Mouse (Mus musculus): Measurements from ENCODE around the gene Ntrk1. TPM values are rescaled to one million over a fixed set of nuclear protein-coding genes. Genes with fewer than 3 reads are reported as not detected.

The Ntrk1 gene
- total RNA-seq, 1 experiment: 3.8 TPM

- TF ChIP-seq HCFC1 (IDR thresholded peaks at IDR 0.05; ENCODE audit: borderline replicate concordance, insufficient read depth, low read length) (no peak), CHD2 (IDR thresholded peaks at IDR 0.05; ENCODE audit: low read depth, low read length) (no peak), ZC3H11A (IDR thresholded peaks at IDR 0.05; ENCODE audit: borderline replicate concordance, low read depth, low read length) (no peak)
- in situ Hi-C loops (cut with MboI; ENCODE audit: low sequenced_read_pairs in 2 of 2, unreplicated experiment in 2 of 2): no loop called here
- Histone ChIP-seq H3K9me3 (ENCODE audit: control insufficient read depth, insufficient read depth, low read depth, low read length) (no peaks in the 10 kb centered on the region), H3K36me3 (ENCODE audit: control insufficient read depth, insufficient read depth, low read length, poor library complexity, severe bottlenecking) (no peaks in the 10 kb centered on the region), H3K4me3 (ENCODE audit: insufficient read depth in 1 of 2, low read depth in 1 of 2, low read length in 2 of 2, poor library complexity in 1 of 2, severe bottlenecking in 1 of 2) (no peak overlapping the region), H3K27ac (ENCODE audit: insufficient read depth, low read depth, low read length, poor library complexity, severe bottlenecking) (peak overlapping the region; percentile 8; the same call in 1 of the 2 replicates), H3K9ac (ENCODE audit: insufficient read depth, low read depth, low read length, poor library complexity, severe bottlenecking) (no peak overlapping the region), H3K4me1 (ENCODE audit: control insufficient read depth in 2 of 2, insufficient read depth in 2 of 2, low read length in 2 of 2, poor library complexity in 1 of 2) (0 out of 4 replicates have a peak, but pooled peaks cover 0 to 2% of the 10 kb centered on the region in 2 experiments)
- DNase-seq (ENCODE audit: low read depth, low spot score): no peak
These were observed 5.7 kb downstream of the Ntrk1 start for GRCm38 (mm10) chr3:87789248-87789647.

- no peaks in the 10 kb centered on the region for H3K9me3 ChIP-seq (ENCODE audit: control insufficient read depth, insufficient read depth, low read depth, low read length)
- in situ Hi-C loops (cut with MboI; ENCODE audit: low sequenced_read_pairs in 2 of 2, unreplicated experiment in 2 of 2): no loop called here
- no peak overlapping the region for H3K27ac ChIP-seq (ENCODE audit: insufficient read depth, low read depth, low read length, poor library complexity, severe bottlenecking)
- no peak overlapping the region for H3K9ac ChIP-seq (ENCODE audit: insufficient read depth, low read depth, low read length, poor library complexity, severe bottlenecking)
- DNase-seq (ENCODE audit: low read depth, low spot score): no peak
- H3K4me1 ChIP-seq (ENCODE audit: control insufficient read depth in 2 of 2, insufficient read depth in 2 of 2, low read length in 2 of 2, poor library complexity in 1 of 2): 0 out of 4 replicates have a peak, but pooled peaks cover 0 to 2% of the 10 kb centered on the region in 2 experiments
- TF ChIP-seq MAFK (IDR thresholded peaks at IDR 0.05; ENCODE audit: insufficient read depth, low read depth, low read length) (no peak), HCFC1 (IDR thresholded peaks at IDR 0.05; ENCODE audit: borderline replicate concordance, insufficient read depth, low read length) (no peak), ZNF384 (IDR thresholded peaks at IDR 0.05; ENCODE audit: low read depth, low read length) (no peak), ZC3H11A (IDR thresholded peaks at IDR 0.05; ENCODE audit: borderline replicate concordance, low read depth, low read length) (no peak)
- no peaks in the 10 kb centered on the region for H3K36me3 ChIP-seq (ENCODE audit: control insufficient read depth, insufficient read depth, low read length, poor library complexity, severe bottlenecking)
- H3K4me3 ChIP-seq (ENCODE audit: insufficient read depth in 1 of 2, low read depth in 1 of 2, low read length in 2 of 2, poor library complexity in 1 of 2, severe bottlenecking in 1 of 2): no peak overlapping the region
These were observed 9.2 kb downstream of the Ntrk1 start for GRCm38 (mm10) chr3:87785626-87786214.

- no peaks in the 10 kb centered on the region for H3K9me3 ChIP-seq (ENCODE audit: control insufficient read depth, insufficient read depth, low read depth, low read length)
These were observed 9.8 kb downstream of the Ntrk1 start for GRCm38 (mm10) chr3:87785156-87785555.

GRCm38 (mm10) chr3:87783282-87784023, 11.5 kb downstream of the Ntrk1 start:
- Histone ChIP-seq H3K36me3 (ENCODE audit: control insufficient read depth, insufficient read depth, low read length, poor library complexity, severe bottlenecking) (no peaks in the 10 kb centered on the region), H3K4me1 (ENCODE audit: control insufficient read depth in 2 of 2, insufficient read depth in 2 of 2, low read length in 2 of 2, poor library complexity in 1 of 2) (no peaks in the 10 kb centered on the region), H3K9me3 (ENCODE audit: control insufficient read depth, insufficient read depth, low read depth, low read length) (no peaks in the 10 kb centered on the region), H3K27ac (ENCODE audit: insufficient read depth, low read depth, low read length, poor library complexity, severe bottlenecking) (no peak overlapping the region), H3K4me3 (ENCODE audit: insufficient read depth in 1 of 2, low read depth in 1 of 2, low read length in 2 of 2, poor library complexity in 1 of 2, severe bottlenecking in 1 of 2) (peak overlapping the region in 1 of 2 experiments; percentile 15; a peak in 3 of 4 replicates), H3K9ac (ENCODE audit: insufficient read depth, low read depth, low read length, poor library complexity, severe bottlenecking) (no peak overlapping the region)
- no peak for DNase-seq (ENCODE audit: low read depth, low spot score)
- TF ChIP-seq ZC3H11A (IDR thresholded peaks at IDR 0.05; ENCODE audit: borderline replicate concordance, low read depth, low read length) (no peak), HCFC1 (IDR thresholded peaks at IDR 0.05; ENCODE audit: borderline replicate concordance, insufficient read depth, low read length) (no peak), CHD2 (IDR thresholded peaks at IDR 0.05; ENCODE audit: low read depth, low read length) (no peak), ZNF384 (IDR thresholded peaks at IDR 0.05; ENCODE audit: low read depth, low read length) (no peak), MAFK (IDR thresholded peaks at IDR 0.05; ENCODE audit: insufficient read depth, low read depth, low read length) (no peak)
- in situ Hi-C loops (cut with MboI; ENCODE audit: low sequenced_read_pairs in 2 of 2, unreplicated experiment in 2 of 2): no loop called here

More at GRCm38 (mm10) chr3:87785156-87785555, 9.8 kb downstream of the Ntrk1 start:
- H3K4me3 ChIP-seq (ENCODE audit: insufficient read depth in 1 of 2, low read depth in 1 of 2, low read length in 2 of 2, poor library complexity in 1 of 2, severe bottlenecking in 1 of 2): no peak overlapping the region
- in situ Hi-C loops (cut with MboI; ENCODE audit: low sequenced_read_pairs in 2 of 2, unreplicated experiment in 2 of 2): no loop called here
- H3K9ac ChIP-seq (ENCODE audit: insufficient read depth, low read depth, low read length, poor library complexity, severe bottlenecking): no peak overlapping the region
- no peaks in the 10 kb centered on the region for H3K36me3 ChIP-seq (ENCODE audit: control insufficient read depth, insufficient read depth, low read length, poor library complexity, severe bottlenecking)
- no peak overlapping the region for H3K27ac ChIP-seq (ENCODE audit: insufficient read depth, low read depth, low read length, poor library complexity, severe bottlenecking)
- no peak for DNase-seq (ENCODE audit: low read depth, low spot score)
- 0 out of 4 replicates have a peak, but pooled peaks cover 0 to 2% of the 10 kb centered on the region in 2 experiments for H3K4me1 ChIP-seq (ENCODE audit: control insufficient read depth in 2 of 2, insufficient read depth in 2 of 2, low read length in 2 of 2, poor library complexity in 1 of 2)
- TF ChIP-seq CHD2 (IDR thresholded peaks at IDR 0.05; ENCODE audit: low read depth, low read length) (no peak), ZC3H11A (IDR thresholded peaks at IDR 0.05; ENCODE audit: borderline replicate concordance, low read depth, low read length) (no peak), HCFC1 (IDR thresholded peaks at IDR 0.05; ENCODE audit: borderline replicate concordance, insufficient read depth, low read length) (no peak), ZNF384 (IDR thresholded peaks at IDR 0.05; ENCODE audit: low read depth, low read length) (no peak), MAFK (IDR thresholded peaks at IDR 0.05; ENCODE audit: insufficient read depth, low read depth, low read length) (no peak)

All from ES-E14 (cell line).